Mouse (Mus musculus) NIH3T3 (cell line): ENCODE measurements at regions not wholly inside any gene's neighbourhood (a gene's known extent, or its start where the extent isn't known, plus 50 kb on each side); places are given as distances from the start of the nearest gene placed in this dataset.

Source experiments
- DNase-seq: peaks from one replicate; pipeline ENCODE4 v3.0.0-alpha.2; 2012; ENCODE audit warnings: low read depth

DNA sequence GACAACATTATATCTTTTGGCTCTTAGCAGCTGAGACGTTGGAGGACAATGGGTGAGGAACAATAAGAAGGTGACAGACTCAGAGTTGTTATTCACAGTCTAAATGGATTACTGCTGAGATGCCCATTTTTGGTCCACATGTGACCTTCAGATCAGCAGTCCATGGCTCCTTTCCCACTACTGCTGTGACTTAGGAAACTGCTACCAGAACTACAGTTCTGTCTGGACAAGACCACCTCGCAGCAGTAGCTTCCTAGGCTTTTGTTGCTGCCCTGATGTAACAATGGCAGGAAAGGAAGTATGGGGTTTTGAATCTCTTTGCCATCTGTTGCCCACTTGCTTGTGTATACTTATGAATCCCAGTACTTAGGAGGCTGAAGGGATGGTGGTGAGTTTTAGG is 135.6 kb upstream of the Pls3 start:
- no peak for DNase-seq

DNA sequence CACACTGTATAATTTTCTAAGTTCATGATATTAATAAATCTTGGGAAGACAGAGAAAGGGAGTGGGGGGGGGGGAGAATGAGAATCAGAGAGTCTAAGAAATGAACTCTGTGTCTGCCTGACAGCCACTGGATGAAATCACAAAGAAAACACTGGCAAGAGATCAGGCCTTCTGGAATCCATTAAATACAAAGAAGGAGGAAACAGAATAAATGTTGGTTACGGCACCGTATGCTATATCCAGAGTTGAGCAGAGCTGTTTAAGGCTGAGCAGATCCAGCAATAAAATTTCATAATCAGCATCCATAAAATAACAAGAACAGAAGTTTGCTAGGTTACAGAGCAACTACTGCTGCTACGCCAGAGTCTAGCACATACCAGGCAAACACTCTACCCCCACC is 103.6 kb upstream of the Pls3 start:
- peak; percentile 75 for DNase-seq

DNA sequence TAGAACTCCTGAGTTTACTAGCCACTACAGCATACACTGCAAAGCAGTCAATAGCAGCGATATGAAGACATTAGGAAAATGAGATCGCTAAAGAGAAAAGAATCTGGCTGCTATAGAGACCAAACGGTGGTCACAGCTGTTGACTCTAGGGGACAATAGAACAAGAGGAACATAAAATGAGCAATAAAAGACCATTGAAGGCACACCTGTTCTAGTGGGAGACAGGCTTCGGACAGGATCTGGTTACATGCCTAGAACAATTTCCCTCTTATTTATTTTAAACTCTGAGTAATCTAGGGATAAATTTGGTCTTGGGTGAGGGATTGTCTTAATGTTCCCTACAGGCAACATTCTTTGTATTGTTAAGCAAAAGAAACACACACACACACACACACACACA is 99.7 kb upstream of the Pls3 start:
- no peak for DNase-seq

DNA sequence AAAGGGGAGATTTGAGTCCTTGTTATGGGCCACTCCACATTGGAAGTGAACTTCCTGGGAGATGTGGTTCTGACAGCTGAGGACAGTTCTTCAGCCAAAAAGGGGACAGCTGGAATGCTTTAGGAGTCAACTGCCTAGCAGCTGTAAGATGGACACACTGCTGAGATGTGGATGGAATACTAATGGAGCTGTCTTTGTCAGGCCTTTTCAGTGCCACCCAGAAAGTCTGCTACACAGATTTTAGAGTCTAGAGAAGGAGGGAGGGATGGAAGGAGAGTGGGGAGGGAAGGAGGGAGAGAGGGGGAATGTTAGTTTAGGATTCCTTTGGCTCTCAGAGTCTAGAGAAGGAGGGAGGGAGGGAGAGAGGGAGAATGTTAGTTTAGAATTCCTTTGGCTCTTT is 74.7 kb upstream of the Pls3 start:
- DNase-seq: no peak

DNA sequence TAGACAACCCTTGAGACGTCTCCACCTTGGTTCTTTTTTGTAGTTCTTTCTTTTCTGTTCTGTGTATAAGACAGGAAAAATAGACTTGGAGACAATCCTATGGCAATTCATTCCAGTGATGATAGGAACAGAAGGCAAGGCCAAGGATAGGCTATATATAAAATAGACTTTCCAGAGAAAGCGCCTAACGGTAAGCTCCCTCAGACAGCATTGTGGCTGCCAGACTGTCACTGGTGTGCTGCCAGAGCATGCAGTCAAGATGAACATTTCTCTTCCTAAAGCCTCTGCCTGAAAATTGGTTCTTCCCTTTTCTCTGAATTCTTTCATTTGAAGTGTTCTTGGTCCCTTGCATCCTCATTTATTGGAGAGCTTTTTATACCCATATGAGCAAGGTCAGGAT is 53.9 kb upstream of the Pls3 start:
- no peak for DNase-seq
